Mouse (Mus musculus): ENCODE measurements around the gene Rtn3.
"Not testable (repeated sequence)": the region's sequence is repeated elsewhere in the genome, so short reads cannot be mapped to it uniquely, and the experiment has no call there.

Gene Rtn3

GRCm38 (mm10) chr19:7421602-7422591 lies 61.2 kb downstream of the Rtn3 start:
- DNase-seq (ENCODE audit: low read depth): no peak

GRCm38 (mm10) chr19:7420841-7421601 lies 62.1 kb downstream of the Rtn3 start:
- no peak for DNase-seq (ENCODE audit: low read depth)

GRCm38 (mm10) chr19:7420108-7420507 lies 63.0 kb downstream of the Rtn3 start:
- no peak for DNase-seq (ENCODE audit: low read depth)

GRCm38 (mm10) chr19:7419134-7419533 lies 63.9 kb downstream of the Rtn3 start:
- no peak for DNase-seq (ENCODE audit: low read depth)

- DNase-seq (ENCODE audit: low read depth): no peak
These were observed 64.9 kb downstream of the Rtn3 start for GRCm38 (mm10) chr19:7417911-7418849.

DNA sequence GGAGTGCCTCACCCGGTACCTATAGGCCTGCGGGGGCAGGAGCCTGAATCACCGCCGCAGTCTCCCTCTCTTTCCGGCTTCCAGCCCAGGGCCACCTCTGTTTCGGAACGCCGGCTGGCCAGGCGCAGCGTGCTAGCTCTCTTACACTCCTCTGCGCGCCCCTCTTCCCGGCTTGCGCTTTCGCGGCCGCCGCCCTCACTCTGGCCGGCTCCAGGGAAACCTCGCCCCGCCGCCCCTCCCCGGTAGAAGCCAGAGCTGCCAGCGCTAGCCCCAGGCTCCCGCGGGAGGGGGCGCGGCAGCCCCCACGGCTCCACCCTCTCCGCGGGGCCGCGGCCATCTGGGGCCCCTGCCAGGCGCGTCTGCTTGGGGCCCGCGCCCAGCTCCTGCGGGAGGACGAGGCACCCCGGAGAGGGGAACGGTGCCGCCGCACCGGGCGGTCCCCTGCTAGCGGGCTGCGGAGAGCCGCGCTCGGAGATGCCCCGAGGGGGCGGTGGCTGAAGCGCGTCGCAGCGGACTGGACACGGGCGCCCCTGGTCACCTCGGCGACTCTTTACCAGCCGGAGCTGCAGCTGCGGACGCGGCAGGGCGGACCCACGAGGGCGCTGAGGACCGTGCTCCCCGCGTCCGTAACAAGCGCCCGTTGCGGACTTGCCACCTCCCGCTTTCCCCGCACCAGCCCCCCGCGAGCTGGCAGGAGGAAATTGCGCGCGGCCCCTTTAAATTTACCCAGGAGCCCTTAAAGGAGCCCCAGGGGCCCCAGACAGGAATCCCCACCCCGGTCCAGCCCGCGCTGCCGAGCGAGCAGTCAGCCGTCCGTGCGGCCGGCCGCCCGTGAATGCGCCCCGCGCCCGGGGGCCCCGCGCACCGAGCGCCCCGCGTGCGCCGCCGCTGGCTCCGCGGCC lies 66.0 kb downstream of the Rtn3 start, which contains the start of gene 2700081O15Rik:
TSS of gene 2700081O15Rik (plus strand) at position 792 of the 902 bp plus-strand sequence.
- DNase-seq (ENCODE audit: low read depth): no peak

DNA sequence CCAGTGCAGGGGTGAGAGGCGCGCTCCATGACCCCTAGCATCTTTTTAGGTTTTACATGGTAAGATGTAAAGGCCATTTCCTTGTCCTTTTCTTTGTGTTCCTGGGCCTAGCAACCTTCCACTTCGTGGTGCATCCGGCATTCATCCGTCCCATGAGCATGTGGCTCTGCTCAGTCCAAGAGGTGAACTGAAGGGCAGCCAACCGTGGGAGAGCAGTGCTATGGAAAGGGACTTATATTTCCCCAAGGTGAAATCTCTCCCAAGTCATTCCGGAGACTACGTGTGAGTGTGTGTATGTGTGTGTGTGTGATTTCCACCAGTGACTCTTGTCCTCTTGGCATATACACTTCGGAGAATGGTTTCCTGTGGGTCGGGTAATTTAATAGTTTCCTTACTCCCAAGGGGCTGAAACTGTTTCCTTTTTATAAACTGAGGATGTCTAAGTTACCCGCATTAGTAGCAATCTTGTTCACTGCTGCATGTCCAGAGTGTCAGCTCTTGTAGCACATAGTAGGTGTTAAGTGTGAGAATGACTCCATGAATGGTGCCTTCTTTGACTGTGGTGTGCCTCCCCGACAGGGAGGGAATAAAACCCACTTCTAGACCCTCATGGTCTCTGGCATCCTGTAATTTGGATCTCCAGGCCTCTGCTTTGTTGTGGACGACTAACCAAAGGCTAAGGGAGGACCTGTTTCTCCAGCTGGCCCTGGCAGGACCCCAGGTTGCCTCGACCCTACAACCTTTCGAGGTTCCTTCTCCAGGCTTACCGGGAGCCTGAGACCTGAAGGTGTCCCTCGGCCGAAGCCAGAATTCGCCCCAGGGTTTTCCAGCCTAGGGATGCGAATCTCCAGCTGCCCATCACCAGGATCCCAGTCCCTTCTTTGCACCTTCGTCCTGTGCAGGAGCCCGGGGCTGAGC lies 66.9 kb downstream of the Rtn3 start:
- no peak for DNase-seq (ENCODE audit: low read depth)

GRCm38 (mm10) chr19:7412361-7412760 lies 70.7 kb downstream of the Rtn3 start:
- no peak for DNase-seq (ENCODE audit: low read depth)

GRCm38 (mm10) chr19:7404623-7405229 lies 78.4 kb downstream of the Rtn3 start:
- DNase-seq (ENCODE audit: low read depth): no peak

- no peak for DNase-seq (ENCODE audit: low read depth)
These were observed 82.4 kb downstream of the Rtn3 start for GRCm38 (mm10) chr19:7400635-7401034.

DNA sequence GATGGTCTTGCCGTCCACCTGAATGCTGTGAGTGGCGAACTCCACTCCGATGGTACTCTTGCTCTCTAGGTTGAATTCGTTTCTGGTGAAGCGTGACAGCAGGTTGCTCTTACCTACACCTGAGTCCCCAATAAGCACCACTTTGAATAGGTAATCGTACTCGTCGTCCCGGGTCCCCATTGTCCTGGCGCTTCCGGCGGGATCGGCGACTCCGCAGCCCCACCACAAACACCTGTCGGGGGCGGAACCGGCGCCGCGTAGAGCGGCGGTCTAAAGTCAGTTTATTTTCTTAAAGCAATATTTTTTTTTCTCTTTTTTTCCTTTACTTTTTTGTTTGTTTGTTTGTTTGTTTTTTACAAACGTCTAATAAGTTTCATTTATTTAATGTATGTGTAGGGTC lies 84.2 kb downstream of the Rtn3 start:
- DNase-seq (ENCODE audit: low read depth): not testable (repeated sequence)

DNA sequence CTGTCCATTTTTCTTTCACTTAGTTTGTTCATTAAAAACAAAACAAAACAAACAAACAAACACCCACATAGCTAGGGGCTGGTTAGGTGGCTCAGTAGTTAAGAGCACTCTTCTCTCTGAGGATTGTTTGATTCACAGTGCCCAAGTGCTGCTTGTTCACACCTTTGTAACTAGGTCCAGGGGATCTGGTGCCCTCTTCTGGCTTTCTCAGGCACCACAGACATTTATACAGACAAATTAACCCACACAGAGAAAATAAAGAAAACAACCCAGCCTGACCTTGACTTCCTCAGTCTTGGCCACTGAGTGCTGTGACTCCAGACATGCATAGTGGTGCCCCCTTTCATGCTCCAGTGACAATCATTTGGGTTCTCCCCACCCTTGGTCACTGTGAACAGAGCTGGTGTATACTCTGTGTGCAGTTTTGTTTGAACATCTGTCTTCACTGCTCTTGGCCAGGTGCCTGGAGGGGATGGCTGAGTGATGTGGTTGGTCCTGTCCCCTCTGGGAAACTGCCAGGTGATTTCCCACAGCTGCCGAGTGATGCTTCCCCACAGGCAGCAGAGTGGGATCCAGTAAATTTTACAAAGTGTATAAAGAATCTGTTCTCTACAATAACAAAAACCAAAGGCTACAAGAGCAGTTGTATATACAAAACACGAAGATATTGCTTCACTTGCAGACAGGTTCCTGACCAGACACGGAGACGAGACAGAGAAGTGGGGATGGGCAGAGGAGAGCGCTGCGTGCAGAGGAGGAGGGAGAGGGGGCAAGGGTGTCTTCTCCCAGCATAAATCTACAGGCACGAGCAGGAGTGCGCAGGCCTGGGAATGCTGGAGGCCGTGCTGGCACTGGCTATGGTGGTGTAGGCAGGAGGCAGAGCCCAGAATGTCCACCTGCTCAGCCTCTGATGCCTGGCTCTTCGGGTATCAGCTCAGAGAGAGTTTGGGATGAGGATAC lies 85.9 kb downstream of the Rtn3 start:
- not testable (repeated sequence) for DNase-seq (ENCODE audit: low read depth)

GRCm38 (mm10) chr19:7388488-7388887 lies 94.6 kb downstream of the Rtn3 start:
- no peak for DNase-seq (ENCODE audit: low read depth)

DNA sequence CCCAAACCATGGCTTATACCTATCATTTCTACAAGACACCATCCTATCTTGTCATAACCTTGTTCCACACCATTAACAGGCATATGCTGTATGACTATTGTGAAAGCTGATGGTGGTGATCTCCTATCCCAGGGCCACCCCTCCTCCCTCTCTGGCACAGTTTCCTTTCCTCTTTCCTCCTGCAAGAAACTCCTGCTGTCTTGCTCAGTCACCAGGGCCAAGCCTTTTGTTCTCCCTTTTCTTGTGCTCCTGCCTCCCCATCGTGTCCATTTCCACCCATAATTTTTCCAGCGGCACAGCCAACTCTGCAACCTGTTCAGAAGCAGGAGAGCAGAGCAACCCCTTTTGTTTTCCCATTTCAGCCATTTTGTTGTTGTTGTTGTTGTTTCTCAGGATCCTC lies 97.0 kb downstream of the Rtn3 start:
- no peak for DNase-seq (ENCODE audit: low read depth)

DNA sequence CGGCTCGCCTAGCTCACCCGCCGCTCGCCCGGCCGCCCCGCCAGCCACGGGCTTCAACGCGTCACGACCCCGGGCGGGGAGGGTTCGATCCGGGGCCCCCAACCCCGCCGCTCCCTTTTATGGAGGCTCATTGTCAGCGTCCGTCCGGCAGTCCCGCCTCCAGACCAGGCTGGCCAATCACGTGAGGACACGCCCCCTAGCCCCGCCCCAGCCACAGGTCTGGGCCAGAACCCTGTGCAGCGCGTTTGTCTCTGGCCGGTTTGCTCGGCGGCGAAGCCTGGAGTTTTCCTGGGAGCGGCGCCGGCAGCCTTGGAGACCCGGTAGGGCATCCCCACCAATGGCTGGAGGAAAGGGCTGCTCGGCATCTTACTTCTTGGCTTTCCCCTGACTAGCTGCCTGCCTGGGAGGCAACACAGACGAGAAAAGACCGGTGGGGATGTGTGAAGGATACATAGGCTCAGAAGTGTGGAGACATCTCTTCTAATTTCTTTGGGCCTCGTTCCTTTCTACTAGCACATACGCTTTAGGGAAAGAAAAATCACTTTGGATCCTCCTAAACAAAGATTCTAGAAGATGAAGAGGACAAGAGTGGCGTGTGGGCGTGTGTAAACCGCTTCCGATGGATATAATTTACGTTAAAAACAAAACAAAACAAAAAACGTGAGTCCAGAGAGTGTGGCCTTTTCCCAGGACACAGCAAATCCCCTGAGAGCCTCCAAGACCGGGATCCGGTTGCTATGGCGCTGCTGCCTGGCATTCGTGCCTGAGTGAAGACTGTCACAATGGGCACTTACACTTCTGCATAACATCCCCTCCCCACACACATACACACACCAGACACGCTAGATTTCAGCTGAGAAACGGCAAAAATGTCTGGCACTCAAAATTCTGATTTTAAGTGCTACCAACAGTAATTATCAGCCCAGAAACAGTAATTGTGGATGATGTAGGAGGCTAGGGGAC lies 99.9 kb downstream of the Rtn3 start, which contains the start of gene Spindoc:
TSS of gene Spindoc (minus strand) at position 92 of the 963 bp plus-strand sequence.
- peak; percentile 83 for DNase-seq (ENCODE audit: low read depth)

DNA sequence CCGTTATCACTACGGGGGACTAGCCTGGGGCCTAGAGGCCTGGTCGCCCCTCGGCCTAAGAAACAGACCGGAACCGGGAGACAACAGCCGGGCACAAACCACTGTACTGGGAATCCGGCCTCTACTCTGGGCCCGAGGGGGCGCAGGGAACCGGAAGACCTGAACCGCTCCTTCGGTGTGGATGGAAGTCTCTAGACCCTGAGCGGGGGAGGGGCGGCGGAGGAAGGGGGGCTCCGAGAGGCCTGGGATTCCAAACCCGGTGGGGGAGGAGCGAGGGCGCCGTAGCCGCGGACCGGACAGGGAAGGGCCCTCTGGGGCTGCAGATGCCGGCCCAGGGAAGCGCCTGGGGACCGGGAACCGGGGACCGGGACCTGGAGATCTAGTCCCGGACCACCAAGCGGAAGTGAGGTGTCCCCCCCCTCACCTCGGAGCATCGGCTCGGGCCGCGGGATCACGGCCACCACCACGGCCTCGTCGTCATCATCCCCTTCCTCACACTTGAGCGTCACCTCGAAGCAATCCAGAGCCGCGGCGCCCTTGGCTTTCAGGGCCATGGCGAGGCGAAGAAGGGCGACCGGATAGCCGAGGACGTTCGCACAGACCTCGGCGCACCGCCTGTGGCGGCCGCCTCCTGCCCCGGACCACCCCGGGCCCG lies 100.7 kb downstream of the Rtn3 start:
- no peak for DNase-seq (ENCODE audit: low read depth)
